Mouse (Mus musculus): ENCODE measurements around the gene Htr3b.
"Not testable (repeated sequence)": the region's sequence is repeated elsewhere in the genome, so short reads cannot be mapped to it uniquely, and the experiment has no call there.

Htr3b gene

GRCm38 (mm10) chr9:48964587-48965040 is at the start of gene Htr3b:
Htr3b (minus strand) TSS chr9:48964990.
- no peak for DNase-seq (ENCODE audit: low spot score in 2 of 2)

GRCm38 (mm10) chr9:48999256-48999655 is 34.5 kb upstream of the Htr3b start:
- no peak for DNase-seq (ENCODE audit: low spot score in 2 of 2)

GRCm38 (mm10) chr9:48995735-48996134 is 30.9 kb upstream of the Htr3b start:
- no peak for DNase-seq (ENCODE audit: low spot score in 2 of 2)

- DNase-seq (ENCODE audit: low spot score in 2 of 2), result no peak
Measured at GRCm38 (mm10) chr9:48994779-48995178, 30.0 kb upstream of the Htr3b start.

- no peak for DNase-seq (ENCODE audit: low spot score in 2 of 2)
Measured at GRCm38 (mm10) chr9:48991671-48992070, 26.9 kb upstream of the Htr3b start.

GRCm38 (mm10) chr9:48987201-48988101 is 22.7 kb upstream of the Htr3b start:
- DNase-seq (ENCODE audit: low spot score in 2 of 2), result peak in 1 of 2 experiments; percentile 46

GRCm38 (mm10) chr9:48986616-48987141 is 21.9 kb upstream of the Htr3b start:
- no peak for DNase-seq (ENCODE audit: low spot score in 2 of 2)

GRCm38 (mm10) chr9:48985708-48986088 is 20.9 kb upstream of the Htr3b start:
- DNase-seq (ENCODE audit: low spot score in 2 of 2), result no peak

- peak; percentile 99 for DNase-seq (ENCODE audit: low spot score in 2 of 2)
Measured at GRCm38 (mm10) chr9:48984845-48985707, 20.3 kb upstream of the Htr3b start, which contains the start of gene Usp28. Usp28 (plus strand) TSS chr9:48985375.

- no peak for DNase-seq (ENCODE audit: low spot score in 2 of 2)
Measured at GRCm38 (mm10) chr9:48984320-48984844, 19.6 kb upstream of the Htr3b start.

- DNase-seq (ENCODE audit: low spot score in 2 of 2), result not testable (repeated sequence)
Measured at GRCm38 (mm10) chr9:48983801-48984200, 19.0 kb upstream of the Htr3b start.

GRCm38 (mm10) chr9:48981827-48982226 is 17.0 kb upstream of the Htr3b start:
- no peak for DNase-seq (ENCODE audit: low spot score in 2 of 2)

GRCm38 (mm10) chr9:48980781-48981180 is 16.0 kb upstream of the Htr3b start:
- DNase-seq (ENCODE audit: low spot score in 2 of 2), result no peak

- no peak for DNase-seq (ENCODE audit: low spot score in 2 of 2)
Measured at GRCm38 (mm10) chr9:48980371-48980770, 15.6 kb upstream of the Htr3b start.

- no peak for DNase-seq (ENCODE audit: low spot score in 2 of 2)
Measured at GRCm38 (mm10) chr9:48976661-48977355, 12.0 kb upstream of the Htr3b start.

GRCm38 (mm10) chr9:48972494-48972893 is 7.7 kb upstream of the Htr3b start:
- peak; percentile 52 to 81 for DNase-seq (ENCODE audit: low spot score in 2 of 2)

GRCm38 (mm10) chr9:48962131-48962530 is 2.7 kb downstream of the Htr3b start:
- DNase-seq (ENCODE audit: low spot score in 2 of 2), result no peak

GRCm38 (mm10) chr9:48961314-48961713 is 3.5 kb downstream of the Htr3b start:
- no peak for DNase-seq (ENCODE audit: low spot score in 2 of 2)

GRCm38 (mm10) chr9:48947565-48947964 is 17.2 kb downstream of the Htr3b start:
- no peak for DNase-seq (ENCODE audit: low spot score in 2 of 2)

GRCm38 (mm10) chr9:48942349-48942748 is 22.4 kb downstream of the Htr3b start:
- no peak for DNase-seq (ENCODE audit: low spot score in 2 of 2)

- no peak for DNase-seq (ENCODE audit: low spot score in 2 of 2)
Measured at GRCm38 (mm10) chr9:48929436-48929835, 35.4 kb downstream of the Htr3b start.

All from right cerebral cortex, postnatal 10 days (tissue).